Mouse (Mus musculus) embryonic facial prominence, embryonic 11.5 days (tissue): Measurements from ENCODE around the gene M6pr. TPM values are rescaled to one million over a fixed set of nuclear protein-coding genes. Genes with fewer than 3 reads are reported as not detected.
A peak's percentile ranks its signal among the peaks of the same experiment; 100 is the strongest.

ENCODE experiments used
- ATAC-seq: fragments of 200-750 bp; cut with Nextera tagmentation; replicated peaks from 2 replicates; pipeline ENCODE4 v1.8.0; 2017; ENCODE audit warnings: low read depth; ENCODE audit not compliant: insufficient number of reproducible peaks, low FRiP score, low TSS enrichment
- DNase-seq: peaks from one replicate; pipeline ENCODE4 v3.0.0-alpha.2; 2015; ENCODE audit warnings: low spot score
- H3K27ac ChIP-seq: fragments of 300-500 bp; sonication (generic); replicated peaks from 2 replicates; pipeline ENCODE4 v1.5.1; 2014; ENCODE audit warnings: mild to moderate bottlenecking, low read depth, low read length, control low read depth
- H3K27me3 ChIP-seq: fragments of 300-500 bp; sonication (generic); 2 replicates; pipeline ENCODE4 v1.6.1; 2014; ENCODE audit warnings: mild to moderate bottlenecking, low read length, moderate library complexity, mixed read lengths; ENCODE audit not compliant: control insufficient read depth, insufficient read depth
- H3K36me3 ChIP-seq: fragments of 300-500 bp; sonication (generic); replicated peaks from 2 replicates; pipeline ENCODE4 v1.6.1; 2014; ENCODE audit warnings: low read depth, mild to moderate bottlenecking, low read length, moderate library complexity, mixed read lengths; ENCODE audit not compliant: control insufficient read depth, insufficient read depth
- H3K4me1 ChIP-seq: fragments of 300-500 bp; sonication (generic); 2 replicates; pipeline ENCODE4 v1.6.1; 2014; ENCODE audit warnings: low read length, mixed read lengths; ENCODE audit not compliant: control insufficient read depth, insufficient read depth
- H3K4me2 ChIP-seq: fragments of 300-500 bp; sonication (generic); 2 replicates; pipeline ENCODE4 v1.6.1; 2014; ENCODE audit warnings: low read depth, mild to moderate bottlenecking, control low read depth, low read length, moderate library complexity
- H3K4me3 ChIP-seq: fragments of 300-500 bp; sonication (generic); 2 replicates; pipeline ENCODE4 v1.5.1; 2014; ENCODE audit warnings: low read depth, low read length, control low read depth
- H3K9ac ChIP-seq: fragments of 300-500 bp; sonication (generic); replicated peaks from 2 replicates; pipeline ENCODE4 v1.6.1; 2014; ENCODE audit warnings: mild to moderate bottlenecking, control low read depth, low read length
- H3K9me3 ChIP-seq: fragments of 300-500 bp; sonication (generic); replicated peaks from 2 replicates; pipeline ENCODE4 v1.6.1; 2016; ENCODE audit warnings: mild to moderate bottlenecking, low read length, inconsistent platforms, mixed read lengths; ENCODE audit not compliant: control insufficient read depth
- WGBS: fragments of 180-500 bp; shearing (Covaris S2); extraction: QIAGEN DNeasy Blood & Tissue Kit; methylation state at CpG from one replicate; pipeline ENCODE4 v1.1.7; 2014; 5-methylcytosine and 5-hydroxymethylcytosine counted together
- polyA plus RNA-seq: library from polyadenylated mRNA; unstranded; fragments of >200 nt; fragmentation: Nextera tagmentation; extraction: Ambion mirVana; gene quantifications from 2 replicates; pipeline ENCODE4 v1.2.1, GENCODE M21; 2014

M6pr gene
- polyA plus RNA-seq, 1 experiment from 2014 or later = 85.0 TPM

DNA sequence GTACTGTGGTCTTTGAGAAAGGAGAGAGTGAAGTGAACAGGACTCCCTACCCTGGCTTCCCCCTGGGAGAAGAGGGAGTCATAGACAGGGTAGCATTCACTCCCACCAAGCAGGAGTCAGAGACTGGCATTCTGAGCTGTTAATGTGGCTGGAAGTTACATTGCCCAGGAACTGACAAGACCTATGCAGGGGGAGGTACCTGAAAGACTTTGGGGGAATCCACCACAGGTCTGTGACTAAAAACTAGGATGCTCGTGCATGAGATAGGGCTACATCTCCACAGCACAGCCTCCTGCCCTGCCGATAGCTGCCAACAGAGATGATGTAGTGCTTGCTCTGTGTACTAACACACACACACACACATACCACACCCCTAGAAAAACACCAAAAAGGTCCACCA is 25.1 kb upstream of the M6pr start:
- no peak for ATAC-seq
- H3K9ac ChIP-seq = no peak overlapping the region
- no peaks in the 10 kb centered on the region for H3K36me3 ChIP-seq
- DNase-seq = no peak
- H3K4me2 ChIP-seq = no peak overlapping the region
- H3K27me3 ChIP-seq = no peaks in the 10 kb centered on the region
- H3K4me3 ChIP-seq = no peak overlapping the region
- no peak overlapping the region for H3K27ac ChIP-seq
- WGBS = 88% methylated on average over 2 of the region's 2 CpGs
- H3K9me3 ChIP-seq = no peaks in the 10 kb centered on the region
- H3K4me1 ChIP-seq = no peaks in the 10 kb centered on the region

DNA sequence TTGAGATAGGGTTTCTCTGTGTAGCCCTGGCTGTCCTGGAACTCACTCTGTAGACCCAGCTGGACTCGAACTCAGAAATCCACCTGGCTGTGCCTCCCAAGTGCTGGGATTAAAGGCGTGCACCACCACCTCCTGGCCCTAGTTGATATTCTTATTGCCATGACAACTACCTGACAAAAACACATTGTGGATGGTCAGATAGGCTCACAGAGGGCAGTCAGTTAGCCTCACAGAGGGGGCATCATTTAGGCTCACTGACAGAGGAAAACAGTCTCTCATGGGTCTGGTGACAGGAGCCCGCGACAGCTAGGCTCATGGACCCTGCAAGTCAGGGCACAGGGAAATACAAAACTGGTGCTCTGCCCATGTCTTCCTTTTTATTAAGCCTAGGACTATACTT is 24.2 kb upstream of the M6pr start:
- WGBS = 80% methylated on average over 4 of the region's 4 CpGs
- no peaks in the 10 kb centered on the region for H3K36me3 ChIP-seq

DNA sequence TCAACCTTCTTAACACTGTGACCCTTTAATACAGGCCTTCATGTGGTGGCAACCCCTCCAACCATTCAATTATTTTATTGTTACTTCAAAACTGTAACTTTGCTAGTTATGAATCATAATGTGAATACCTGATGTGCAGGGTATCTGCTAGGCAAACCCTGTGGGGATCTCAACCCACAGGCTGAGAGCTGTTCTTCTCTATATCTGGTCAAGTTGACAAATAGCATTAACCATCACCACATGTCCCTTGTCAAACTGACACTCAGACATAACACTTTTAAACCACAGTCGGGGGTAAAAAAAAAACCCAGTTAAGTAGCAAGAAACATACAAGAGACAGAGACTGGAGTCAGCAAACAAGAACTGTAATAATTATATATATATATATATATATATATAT is 23.7 kb upstream of the M6pr start:
- Histone ChIP-seq H3K4me1 (no peaks in the 10 kb centered on the region), H3K4me2 (no peak overlapping the region), H3K4me3 (no peak overlapping the region), H3K27ac (no peak overlapping the region), H3K36me3 (no peaks in the 10 kb centered on the region), H3K9me3 (no peaks in the 10 kb centered on the region), H3K9ac (no peak overlapping the region), H3K27me3 (no peaks in the 10 kb centered on the region)
- no peak for DNase-seq
- 62% methylated on average over 1 of the region's 1 CpGs for WGBS
- ATAC-seq = no peak

More for the DNA sequence above, 24.2 kb upstream of the M6pr start:
- Histone ChIP-seq H3K4me3 (no peak overlapping the region), H3K4me1 (no peaks in the 10 kb centered on the region), H3K9me3 (no peaks in the 10 kb centered on the region), H3K4me2 (no peak overlapping the region), H3K27ac (no peak overlapping the region), H3K27me3 (no peaks in the 10 kb centered on the region), H3K9ac (no peak overlapping the region)
- DNase-seq (no peak), ATAC-seq (no peak)

DNA sequence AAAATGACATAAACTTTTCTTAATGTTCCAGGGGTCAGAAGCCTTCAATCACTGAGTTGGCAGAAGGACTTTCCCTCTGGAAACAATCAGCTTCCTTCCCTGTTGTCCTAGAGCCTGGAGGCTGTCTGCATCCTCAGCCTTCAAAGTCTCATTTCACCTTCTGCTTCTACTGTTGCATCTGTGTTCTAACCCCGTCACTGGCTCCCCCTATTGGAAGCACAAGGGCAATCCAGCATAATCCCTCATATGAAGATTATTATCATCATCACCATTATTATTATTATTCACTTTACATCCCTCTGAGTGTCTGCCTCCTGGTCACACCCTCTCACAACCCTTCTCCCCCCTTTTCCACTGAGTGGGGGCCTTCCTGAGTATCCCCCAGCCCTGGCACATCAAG is 20.3 kb upstream of the M6pr start:
- no peaks in the 10 kb centered on the region for H3K4me1 ChIP-seq
- no peak overlapping the region for H3K9ac ChIP-seq
- H3K27ac ChIP-seq = no peak overlapping the region
- H3K9me3 ChIP-seq = no peaks in the 10 kb centered on the region
- WGBS = 45% methylated on average over 1 of the region's 1 CpGs
- DNase-seq (no peak), ATAC-seq (no peak)
- H3K4me2 ChIP-seq = no peak overlapping the region
- H3K36me3 ChIP-seq = no peaks in the 10 kb centered on the region
- no peak overlapping the region for H3K4me3 ChIP-seq
- no peaks in the 10 kb centered on the region for H3K27me3 ChIP-seq

DNA sequence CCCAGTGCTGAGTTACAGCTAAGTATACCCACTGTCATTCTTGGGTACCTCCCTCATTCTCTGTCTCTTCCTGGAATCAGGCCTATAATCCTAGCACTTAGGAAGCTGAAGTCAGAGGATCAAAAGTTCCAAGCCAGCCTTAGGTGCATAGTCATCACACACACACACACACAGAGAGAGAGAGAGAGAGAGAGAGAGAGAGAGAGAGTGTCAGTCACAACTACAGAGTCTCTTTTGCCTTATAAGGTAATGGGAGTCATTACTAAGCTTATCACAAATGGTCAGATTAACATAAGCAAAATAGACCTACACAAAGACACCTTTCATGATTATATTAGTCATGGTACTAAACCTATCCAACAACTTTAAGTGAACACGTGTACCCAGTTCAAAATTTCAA is 19.2 kb upstream of the M6pr start:
- Histone ChIP-seq H3K27me3 (no peaks in the 10 kb centered on the region), H3K36me3 (no peaks in the 10 kb centered on the region), H3K4me2 (no peak overlapping the region), H3K9me3 (no peaks in the 10 kb centered on the region), H3K9ac (no peak overlapping the region), H3K27ac (no peak overlapping the region), H3K4me1 (no peaks in the 10 kb centered on the region), H3K4me3 (no peak overlapping the region)
- 70% methylated on average over 1 of the region's 1 CpGs for WGBS
- DNase-seq (no peak), ATAC-seq (no peak)

DNA sequence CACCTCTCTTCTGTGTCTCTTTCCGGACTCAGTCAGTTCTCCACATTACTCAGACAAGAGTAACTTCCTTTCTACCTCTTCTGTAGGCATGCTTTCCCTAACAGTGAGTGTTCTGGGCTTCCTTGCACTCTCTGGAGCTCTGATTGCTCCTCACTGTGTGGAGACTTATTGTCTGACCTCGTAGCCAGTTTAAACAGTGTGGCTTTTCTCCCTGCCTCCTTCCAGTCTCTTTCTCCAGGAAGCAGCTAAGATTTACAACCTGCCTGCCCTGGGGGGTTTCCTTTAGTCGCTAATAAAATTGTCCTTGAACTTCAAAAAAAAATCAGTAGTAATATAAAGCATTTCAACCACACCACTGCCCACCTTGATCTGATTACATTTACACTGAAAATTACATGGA is 18.3 kb upstream of the M6pr start:
- Histone ChIP-seq H3K27me3 (no peaks in the 10 kb centered on the region), H3K4me2 (no peak overlapping the region), H3K27ac (no peak overlapping the region), H3K9me3 (no peaks in the 10 kb centered on the region), H3K4me1 (no peaks in the 10 kb centered on the region), H3K4me3 (no peak overlapping the region), H3K9ac (no peak overlapping the region), H3K36me3 (no peaks in the 10 kb centered on the region)
- ATAC-seq = no peak
- WGBS = 39% methylated on average over 3 of the region's 3 CpGs
- peak; percentile 18 for DNase-seq

DNA sequence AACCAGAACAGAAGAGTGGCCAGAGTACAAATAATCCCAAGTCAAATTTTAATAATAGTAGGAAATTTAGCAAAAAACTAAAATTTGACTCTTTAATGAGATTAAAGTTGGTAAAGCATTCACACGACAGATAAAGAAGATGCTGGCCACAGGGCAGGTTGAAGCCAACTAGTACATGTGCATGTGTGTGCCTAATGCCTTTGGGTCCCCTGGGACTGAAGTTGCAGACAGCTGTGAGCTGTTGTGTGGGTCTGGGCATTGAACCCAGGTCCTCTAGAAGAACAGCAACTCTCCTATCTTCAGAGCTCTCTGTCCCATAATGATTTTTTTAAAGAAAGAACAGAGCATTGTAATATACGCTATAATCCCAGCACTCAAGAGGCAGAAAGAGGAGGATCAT is 17.3 kb upstream of the M6pr start:
- H3K27ac ChIP-seq = no peak overlapping the region
- H3K4me1 ChIP-seq = no peaks in the 10 kb centered on the region
- WGBS = 79% methylated on average over 2 of the region's 2 CpGs
- ATAC-seq = no peak
- H3K4me2 ChIP-seq = no peak overlapping the region
- H3K36me3 ChIP-seq = no peaks in the 10 kb centered on the region
- H3K27me3 ChIP-seq = no peaks in the 10 kb centered on the region
- no peak overlapping the region for H3K9ac ChIP-seq
- H3K4me3 ChIP-seq = no peak overlapping the region
- no peak for DNase-seq
- H3K9me3 ChIP-seq = no peaks in the 10 kb centered on the region

DNA sequence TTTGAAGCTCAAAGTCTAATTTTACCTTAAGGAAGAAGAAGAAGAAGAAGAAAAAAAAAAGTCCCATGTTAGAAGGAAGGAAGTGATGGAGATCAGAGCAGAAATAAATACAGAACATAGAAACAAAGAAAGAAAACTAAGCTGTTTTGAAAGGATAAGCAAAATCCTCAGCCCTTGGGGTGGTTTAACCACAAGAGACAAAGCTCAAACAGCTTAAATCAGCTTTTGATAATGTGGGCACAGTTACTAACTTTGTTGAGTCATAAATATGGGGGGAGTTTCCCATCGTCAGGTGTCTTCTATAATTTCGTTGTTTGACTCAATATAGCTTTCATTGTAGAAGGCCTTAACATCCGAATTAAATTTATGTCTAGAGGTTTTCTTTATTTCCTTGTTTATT is 16.8 kb upstream of the M6pr start:
- no peak overlapping the region for H3K4me2 ChIP-seq
- 85% methylated on average over 3 of the region's 3 CpGs for WGBS
- H3K9ac ChIP-seq = no peak overlapping the region
- ATAC-seq (no peak), DNase-seq (no peak)
- no peak overlapping the region for H3K4me3 ChIP-seq
- H3K27me3 ChIP-seq = no peaks in the 10 kb centered on the region
- no peaks in the 10 kb centered on the region for H3K4me1 ChIP-seq
- no peaks in the 10 kb centered on the region for H3K36me3 ChIP-seq
- no peaks in the 10 kb centered on the region for H3K9me3 ChIP-seq
- no peak overlapping the region for H3K27ac ChIP-seq

DNA sequence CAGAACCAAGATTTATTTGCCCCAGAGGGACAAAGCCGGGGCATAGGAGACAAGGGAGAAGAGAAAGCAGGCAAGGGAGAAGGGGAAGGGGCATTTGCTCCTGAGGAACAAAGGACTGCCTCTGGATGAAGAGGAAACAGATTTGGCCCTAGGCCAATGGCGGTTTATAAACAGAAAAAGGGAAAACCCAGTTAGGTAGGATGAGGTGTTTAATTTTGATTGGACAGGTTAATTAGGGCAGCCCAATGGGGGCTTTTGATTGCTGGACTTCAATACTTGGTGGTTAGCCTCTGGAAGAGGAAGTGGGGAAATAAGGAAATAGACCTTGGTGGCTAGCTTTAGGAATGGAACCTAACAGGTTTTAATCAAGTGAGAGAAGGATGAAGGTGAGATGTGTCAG is 16.3 kb upstream of the M6pr start:
- H3K36me3 ChIP-seq = no peaks in the 10 kb centered on the region
- H3K27ac ChIP-seq = no peak overlapping the region
- 75% methylated on average over 2 of the region's 2 CpGs for WGBS
- H3K4me1 ChIP-seq = no peaks in the 10 kb centered on the region
- no peak overlapping the region for H3K9ac ChIP-seq
- no peak for ATAC-seq
- H3K9me3 ChIP-seq = no peaks in the 10 kb centered on the region
- no peak overlapping the region for H3K4me2 ChIP-seq
- no peak for DNase-seq
- H3K27me3 ChIP-seq = no peaks in the 10 kb centered on the region
- H3K4me3 ChIP-seq = no peak overlapping the region
